Mouse (Mus musculus) c-Kit-positive CD71-positive TER-119-positive erythroid progenitor cells, embryonic 14.5 days (primary cell): ENCODE results near the gene Wdr61.
"Not testable (repeated sequence)": the region's sequence is repeated elsewhere in the genome, so short reads cannot be mapped to it uniquely, and the experiment has no call there.

ENCODE experiments used
- DNase-seq: peaks from one replicate; pipeline ENCODE4 v3.0.0-alpha.2; 2013; ENCODE audit warnings: low spot score

The Wdr61 gene

DNA sequence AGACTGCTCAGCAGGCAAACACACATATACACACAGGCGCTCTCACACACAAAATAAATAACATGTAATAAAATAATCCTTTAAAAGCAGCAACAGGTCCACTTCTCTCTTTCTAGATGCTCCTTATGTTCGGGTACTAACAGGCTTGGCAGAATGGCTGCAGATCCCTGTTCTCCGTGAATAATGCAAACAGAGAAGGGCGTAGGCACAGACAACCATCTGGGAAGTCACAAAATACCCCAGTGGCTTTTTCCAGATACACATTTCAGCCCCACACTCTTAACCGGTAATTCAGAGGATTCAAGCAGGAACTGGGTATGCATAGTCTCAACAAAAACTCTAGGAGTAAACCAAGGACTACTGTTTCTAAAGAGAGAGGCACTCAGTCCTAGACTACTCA lies 8.0 kb downstream of the Wdr61 start:
- no peak for DNase-seq

DNA sequence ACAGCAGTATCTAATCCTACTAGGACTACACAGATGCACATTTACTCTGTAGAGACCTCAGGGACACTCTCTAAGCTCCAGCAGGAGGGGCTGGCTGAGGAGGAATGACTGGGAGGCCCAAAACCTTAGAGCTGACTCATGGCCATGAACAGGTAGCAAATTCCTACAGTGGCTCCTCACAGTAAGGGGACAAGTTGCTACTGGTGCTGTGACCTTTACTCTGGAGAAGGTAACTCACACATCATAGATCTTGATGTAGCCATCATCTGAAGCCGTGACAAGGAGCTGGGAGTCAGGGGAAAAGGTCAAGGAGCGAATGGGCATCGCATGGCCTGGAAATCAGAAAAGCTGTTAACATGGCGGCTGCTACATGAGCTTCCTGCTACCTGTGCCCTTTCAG lies 11.7 kb downstream of the Wdr61 start:
- no peak for DNase-seq

DNA sequence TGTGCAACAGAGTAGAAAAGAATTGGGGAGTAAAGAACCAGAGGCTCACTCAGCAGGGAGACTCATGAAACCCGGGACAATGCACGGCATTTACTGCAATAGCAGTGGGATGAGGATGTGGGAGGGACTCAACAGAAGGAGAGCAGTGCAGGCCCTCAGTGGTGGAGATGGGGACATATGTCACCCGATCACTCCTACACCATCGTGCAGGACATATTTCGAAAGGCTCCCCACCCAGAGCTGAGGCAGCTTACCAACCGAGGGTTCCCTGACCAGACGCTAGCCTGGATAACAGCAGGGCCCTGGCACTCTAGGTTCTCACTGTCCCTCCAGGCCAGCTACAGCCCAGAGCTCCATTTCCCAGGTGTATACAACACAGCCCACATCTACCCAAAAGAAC lies 12.2 kb downstream of the Wdr61 start:
- no peak for DNase-seq

DNA sequence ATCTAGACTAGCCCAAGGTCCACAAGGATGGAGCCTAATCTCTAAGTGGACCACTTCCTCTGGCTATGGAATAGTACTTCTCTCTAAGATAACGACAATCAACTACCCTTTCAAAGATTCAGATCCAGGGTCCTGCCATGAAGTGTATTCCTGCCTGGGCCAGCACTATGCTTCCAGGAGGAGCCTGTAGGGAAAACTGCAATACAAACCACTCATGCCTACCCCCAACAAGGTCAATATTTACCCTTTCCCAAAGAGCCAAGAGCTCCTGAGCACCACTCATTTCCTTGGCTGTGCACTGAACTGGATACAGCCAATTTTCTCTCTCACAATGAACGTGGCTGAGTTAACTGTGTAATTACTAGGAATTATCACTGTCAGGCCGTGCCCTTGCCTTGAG lies 16.8 kb downstream of the Wdr61 start:
- DNase-seq, result no peak

DNA sequence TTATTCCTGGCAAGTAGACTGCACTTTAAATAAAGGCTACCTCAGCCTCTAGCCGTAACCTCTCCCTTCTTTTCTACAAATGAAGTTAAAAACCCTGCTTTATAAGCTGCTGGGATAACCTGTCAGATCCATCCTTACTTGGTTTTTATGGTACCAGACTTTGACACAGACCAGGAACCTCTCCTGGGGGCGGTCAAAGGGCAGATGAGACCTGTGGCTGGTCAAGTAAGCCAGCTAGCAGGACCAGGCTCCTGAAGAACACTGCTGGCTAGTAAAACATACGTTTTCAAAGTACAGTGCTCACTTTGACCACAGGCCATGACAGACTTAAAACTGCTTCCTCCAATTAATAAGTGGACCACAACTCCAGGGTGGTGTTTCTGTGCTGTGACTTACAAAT lies 18.5 kb downstream of the Wdr61 start:
- no peak for DNase-seq

DNA sequence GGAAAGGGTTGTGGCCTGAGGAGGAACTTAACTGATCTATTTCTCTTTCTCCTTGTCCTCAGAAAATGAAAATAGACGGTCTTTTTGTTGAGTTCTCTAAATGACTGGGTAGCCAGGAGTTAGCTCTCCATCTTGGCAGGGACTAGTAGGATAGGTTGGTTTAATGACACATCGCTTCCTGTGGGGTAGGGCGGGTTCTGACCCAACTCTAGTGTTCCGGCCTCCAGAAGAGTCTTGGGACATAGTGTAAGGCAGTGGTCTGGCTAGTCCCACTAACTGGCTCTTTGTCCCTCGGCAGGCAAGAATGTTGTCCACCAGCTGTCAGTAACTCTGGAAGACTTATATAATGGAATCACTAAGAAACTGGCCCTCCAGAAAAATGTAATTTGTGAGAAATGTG lies 26.2 kb downstream of the Wdr61 start:
- no peak for DNase-seq

DNA sequence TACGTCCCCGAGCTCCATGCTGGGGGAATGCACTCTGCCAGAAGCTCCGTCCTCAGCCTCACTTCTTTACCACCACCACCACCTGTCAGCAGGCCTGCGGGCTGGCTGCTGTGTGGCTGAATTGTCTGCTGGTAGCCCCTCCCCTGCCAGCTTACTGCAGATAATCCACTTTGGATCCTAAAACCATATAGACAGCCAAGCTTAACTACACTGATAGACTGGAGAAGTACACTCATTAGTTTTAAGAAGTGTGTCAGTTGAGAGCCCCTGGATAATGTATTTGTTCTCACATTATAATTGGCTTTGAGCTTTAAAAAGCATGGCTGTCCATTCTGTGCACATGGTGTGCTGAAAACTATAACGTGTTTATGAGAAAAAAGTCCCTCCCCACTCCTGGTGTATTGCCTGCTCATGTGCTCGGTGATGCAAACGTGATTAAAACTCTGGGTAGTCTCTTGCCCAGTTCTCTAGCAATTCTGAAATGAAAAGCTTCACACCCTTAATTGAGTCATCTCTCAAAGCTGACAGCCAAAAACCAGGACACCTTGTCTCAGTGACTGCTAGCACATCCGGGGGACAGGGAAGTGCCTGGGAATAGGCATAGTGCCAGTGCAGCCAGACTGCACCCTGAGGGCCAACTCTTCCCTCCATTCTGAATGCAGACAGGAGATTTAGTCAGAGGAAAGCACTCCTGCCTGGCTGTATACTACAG lies 26.9 kb downstream of the Wdr61 start:
- no peak for DNase-seq

DNA sequence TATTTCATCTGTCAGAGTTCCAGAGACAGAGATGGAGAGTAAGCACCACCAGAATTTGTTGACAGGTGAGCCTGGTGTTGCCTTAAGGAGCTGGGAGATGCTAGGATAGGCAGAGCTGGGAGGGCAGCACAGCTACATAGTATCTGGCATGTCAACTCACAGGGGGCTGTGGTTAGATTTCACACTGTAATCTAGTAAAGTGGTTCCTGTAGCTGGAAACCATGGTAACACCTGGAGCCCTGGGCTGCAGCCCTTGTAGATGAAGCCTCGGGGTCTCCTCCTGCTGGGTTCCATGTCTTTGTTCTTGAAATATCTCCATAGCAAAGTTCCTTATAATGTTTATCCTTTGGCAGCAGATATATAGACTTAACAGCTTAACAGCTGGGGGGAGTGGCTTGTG lies 28.8 kb downstream of the Wdr61 start:
- no peak for DNase-seq

DNA sequence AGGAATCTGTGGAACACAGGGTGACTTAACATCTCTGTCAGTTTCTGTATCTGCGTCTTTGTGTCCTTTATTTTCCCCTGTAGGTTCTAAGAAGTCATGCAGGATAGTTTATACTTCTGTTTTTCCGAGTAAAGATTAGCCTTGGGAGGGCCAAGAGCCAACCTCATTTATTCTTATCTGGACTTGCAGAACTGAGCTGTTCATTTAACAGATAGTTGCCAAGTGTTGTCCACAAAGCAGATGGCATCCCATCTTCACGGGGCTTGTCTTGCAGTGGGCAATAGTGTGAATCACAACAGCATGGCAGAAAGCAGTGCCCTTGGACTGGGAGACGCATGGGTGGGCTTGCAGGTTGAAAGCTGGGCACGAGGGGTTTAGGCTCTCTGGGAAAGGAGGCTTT lies 30.0 kb downstream of the Wdr61 start:
- DNase-seq, result peak; percentile 77

DNA sequence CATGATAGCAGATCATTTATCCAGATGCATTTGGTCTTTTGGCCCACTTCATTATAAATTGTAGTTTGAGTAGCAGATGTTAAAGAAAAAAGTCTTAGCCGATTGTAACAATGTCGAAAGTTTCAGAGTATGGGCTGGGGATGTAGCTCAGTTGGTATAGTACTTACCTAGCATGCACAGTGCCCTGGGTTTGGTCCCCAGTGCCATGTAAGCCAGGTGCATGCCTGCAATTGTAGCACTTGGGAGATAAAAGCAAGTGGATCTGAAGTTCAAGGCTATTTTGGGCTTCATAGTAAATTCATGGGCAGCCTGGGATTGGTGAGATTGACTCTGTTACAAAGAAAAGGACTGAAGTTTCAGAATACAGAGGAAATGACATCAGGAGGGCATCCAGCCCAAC lies 31.7 kb downstream of the Wdr61 start:
- no peak for DNase-seq

DNA sequence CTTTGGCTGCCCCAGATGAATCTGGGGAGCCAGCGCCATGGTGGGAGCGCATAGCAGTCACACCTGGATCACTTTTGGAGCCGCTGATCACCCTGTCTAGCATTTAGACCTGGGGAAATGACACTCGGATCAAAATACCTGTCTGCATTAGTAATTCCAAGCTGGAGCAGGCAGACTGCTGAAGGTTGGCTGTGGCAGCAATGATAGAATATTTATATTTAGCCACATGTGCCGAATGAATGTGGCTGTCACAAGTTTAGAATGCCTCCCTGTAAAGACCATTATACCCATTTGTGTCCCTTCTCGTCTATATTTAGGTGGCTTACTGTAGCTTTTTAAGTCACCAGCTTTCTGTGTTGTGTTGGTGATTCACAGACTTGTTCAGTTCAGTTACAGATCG lies 33.6 kb downstream of the Wdr61 start:
- no peak for DNase-seq

DNA sequence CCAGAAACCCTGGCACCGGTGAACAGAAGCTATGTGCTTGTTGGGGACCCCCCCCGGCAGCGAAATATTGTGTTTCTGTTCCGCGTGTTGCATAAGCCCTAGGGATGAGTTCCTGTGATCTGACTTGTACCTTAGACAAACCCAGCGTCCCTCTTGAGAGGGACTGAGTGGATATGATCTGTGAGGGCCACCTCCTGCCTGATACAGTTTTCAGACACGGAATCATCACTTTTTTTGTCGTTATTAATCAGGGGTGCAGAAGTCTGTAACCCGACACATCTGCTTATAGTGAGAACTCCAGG lies 34.2 kb downstream of the Wdr61 start:
- no peak for DNase-seq

DNA sequence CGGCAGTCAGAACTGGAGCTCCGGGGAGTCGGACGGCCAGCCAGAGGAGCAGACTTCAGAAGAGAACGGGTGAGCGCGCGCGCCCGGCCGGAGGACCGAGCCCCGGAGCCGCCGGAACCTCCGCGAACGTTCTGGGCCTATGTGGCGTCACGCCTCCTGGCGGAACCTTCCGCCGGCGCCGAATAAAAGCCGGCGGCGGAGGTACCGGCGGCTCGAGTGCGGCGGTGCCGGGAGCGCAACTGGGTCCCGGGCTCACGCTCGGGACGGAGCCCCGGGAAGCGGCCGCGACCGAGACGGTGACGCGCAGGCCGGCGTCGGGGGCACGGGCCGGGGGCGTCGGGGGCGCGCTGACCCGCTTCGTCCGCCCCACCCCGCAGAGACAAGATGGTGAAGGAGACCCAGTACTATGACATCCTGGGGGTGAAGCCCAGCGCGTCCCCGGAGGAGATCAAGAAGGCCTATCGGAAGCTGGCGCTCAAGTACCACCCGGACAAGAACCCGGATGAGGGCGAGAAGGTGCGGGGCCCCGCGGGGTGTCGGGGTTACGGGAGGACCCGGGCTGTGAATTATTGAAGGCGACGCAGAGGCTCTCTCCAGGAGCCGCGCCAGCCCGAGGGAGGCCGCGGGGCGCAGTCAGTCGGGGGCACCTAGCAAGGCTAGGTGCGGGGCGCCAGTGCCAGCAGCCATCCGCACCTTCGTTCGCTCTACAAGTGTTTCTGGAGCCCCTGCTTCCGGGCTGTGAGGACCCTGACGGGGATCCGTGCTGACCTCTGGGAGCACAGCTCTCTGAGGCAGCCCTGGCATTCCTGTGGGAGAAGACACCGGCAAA lies 34.8 kb downstream of the Wdr61 start:
- peak; percentile 61 for DNase-seq

DNA sequence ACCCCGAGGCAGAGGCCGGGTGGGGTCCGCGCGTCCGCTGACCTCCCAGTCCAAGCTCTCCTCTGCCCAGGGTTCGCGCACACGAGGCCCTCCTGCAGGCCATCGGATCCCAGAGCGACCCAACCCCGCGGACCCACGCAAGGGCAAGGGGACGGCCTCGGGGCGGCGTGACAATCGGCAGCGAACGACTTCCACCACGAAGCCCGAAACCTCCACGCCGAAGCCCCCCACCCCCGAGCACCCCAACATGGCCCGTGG lies 35.3 kb downstream of the Wdr61 start:
- no peak for DNase-seq

DNA sequence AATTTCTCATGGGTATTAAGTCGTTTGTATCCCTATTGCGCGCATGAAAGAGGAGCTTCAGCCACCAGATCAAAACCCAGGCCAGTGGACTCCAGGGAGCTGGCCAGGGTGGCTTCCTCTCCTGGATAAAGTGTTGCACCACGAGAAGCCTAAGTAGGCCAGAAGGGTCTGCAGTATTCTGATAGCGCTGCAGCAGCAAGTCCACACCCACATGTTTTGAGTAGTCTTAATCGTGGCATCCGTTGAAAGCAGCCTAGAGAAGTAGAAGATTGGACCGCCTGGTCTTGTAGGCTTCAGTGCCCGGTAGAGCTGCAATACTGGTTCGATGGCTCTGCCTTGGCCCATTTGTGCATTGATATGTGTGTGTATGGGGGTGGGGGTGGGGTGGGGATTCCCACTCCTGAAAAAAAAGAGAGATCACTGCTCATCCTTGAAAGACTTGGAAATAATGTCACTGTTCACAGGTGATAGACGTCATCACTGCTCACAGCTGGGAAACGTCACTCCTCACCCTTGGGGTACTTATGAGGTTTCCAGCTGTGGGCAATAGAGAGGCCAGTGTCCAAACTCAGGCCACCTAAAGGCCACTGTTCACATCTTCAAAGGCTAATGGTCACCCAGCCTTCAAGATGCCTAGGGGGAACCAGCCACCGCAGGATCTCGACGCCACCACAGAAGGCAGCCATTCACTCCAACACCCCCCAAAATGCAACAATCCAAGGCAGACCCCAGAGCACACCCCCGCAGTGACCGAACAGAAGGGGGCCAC lies 35.8 kb downstream of the Wdr61 start, which contains the start of gene Dnaja4:
TSS of gene Dnaja4 (plus strand) at position 556 of the 769 bp plus-strand sequence.
- DNase-seq, result peak; percentile 85

DNA sequence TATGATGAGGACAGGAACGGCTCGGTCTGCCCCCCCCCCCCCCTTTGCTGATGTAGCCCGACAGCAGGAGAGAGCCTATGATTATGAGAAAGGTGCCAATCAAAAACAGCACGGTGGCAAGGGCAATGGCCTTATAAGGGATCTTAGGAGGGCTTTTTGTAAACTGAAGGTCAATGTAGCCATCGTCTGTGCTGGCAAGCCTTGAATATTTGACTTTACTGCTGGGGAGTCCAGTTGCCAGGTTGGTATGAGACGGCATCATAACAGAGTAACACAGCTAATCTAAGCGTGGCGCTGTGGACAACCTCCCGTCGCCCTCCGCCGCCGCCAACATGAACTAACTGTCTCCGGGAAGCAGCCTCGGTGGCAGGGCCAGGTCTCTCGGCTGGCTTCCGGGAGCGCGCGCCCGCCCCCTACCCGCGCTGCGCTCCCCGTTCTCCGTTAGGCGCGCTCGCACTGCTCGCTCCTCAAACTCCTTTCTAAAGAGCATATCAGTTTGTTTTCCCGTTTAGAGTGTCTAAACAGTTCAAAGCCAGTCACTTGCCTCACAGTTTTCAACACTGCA lies 43.0 kb downstream of the Wdr61 start:
- not testable (repeated sequence) for DNase-seq

DNA sequence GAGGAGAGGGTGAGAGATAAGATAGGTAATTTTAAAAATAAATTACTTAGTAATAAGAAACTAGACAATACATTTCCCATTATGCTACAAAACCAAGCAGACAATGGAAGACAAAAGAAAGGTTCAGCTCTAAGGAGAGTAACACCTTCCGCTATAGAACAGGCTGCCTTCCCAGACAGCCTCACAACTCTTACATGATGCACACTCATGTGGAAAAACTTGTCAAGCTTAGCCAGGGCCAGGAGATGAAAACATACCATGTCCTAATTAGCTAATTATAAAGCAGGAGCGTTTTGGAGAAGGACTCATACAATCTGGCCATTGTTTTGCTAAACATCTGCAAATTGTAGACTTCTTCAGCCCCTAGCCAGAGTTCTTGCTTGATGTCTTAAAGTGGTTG lies 43.6 kb downstream of the Wdr61 start:
- DNase-seq, result not testable (repeated sequence)

DNA sequence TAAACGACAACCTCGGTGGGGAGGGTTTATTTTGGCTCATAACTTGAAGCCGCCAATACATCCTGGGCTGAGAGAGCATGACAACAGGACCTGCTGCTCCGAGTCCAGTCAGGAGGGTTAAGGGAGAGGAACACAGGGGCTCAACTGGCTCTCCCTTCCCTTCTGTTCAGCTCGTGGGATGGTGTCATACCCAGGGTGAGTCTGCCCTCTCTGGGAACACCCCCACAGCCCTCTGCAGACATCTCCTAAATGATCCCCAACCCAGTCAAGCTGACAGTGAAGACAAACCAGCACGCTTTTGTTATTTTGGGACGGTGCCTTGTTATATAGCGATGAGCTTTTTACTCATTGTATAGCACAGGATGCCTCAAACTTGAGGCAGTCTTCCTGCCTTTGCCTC lies 44.9 kb downstream of the Wdr61 start:
- DNase-seq, result no peak

DNA sequence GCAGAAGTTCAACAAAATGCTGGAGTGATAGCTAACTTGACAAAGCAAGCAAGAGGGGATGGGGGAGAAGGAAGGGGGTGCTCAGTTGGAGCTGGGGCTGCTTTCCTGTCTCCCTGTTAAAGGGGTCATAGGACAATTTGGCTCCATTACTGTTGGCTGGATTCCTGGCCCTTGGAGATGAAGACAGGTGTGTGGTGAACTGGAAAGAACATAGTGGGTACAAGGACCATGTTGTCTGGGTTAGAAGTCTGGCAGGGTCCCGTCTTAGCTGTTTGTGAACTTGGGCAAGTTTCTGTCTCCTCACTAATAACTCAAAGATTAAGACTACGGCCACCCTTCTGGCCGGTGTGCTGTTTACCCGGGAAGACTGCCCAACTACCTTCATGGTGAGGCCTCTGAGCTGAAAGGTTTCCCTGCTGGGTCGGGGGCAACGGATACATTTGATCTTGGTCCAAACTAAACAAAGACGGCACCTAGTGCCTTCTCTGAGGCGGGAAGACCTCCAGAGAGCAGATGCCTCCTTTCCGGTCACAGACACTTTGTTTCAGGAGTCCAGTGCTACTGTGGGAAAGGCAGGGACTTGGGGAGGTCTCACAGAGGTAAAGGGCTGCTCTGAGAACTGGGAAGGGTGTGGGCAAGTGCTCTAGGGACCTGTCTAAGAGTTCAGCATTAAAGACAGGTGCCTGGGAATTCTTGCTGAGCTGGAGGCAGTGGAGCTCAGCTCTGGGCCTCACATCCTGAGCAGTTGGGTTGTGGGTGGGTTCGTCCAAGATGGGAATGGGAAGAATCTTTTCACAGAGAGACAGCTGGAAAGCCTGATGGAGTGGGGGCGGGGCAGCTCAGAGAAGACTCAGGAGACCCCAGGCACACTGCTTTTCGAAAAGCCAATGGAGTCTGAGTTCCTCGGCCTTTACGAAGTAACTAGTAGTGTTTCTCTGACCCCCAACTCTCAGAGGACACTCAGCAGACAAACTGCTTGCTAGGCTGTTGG lies 46.8 kb downstream of the Wdr61 start:
- DNase-seq, result no peak

DNA sequence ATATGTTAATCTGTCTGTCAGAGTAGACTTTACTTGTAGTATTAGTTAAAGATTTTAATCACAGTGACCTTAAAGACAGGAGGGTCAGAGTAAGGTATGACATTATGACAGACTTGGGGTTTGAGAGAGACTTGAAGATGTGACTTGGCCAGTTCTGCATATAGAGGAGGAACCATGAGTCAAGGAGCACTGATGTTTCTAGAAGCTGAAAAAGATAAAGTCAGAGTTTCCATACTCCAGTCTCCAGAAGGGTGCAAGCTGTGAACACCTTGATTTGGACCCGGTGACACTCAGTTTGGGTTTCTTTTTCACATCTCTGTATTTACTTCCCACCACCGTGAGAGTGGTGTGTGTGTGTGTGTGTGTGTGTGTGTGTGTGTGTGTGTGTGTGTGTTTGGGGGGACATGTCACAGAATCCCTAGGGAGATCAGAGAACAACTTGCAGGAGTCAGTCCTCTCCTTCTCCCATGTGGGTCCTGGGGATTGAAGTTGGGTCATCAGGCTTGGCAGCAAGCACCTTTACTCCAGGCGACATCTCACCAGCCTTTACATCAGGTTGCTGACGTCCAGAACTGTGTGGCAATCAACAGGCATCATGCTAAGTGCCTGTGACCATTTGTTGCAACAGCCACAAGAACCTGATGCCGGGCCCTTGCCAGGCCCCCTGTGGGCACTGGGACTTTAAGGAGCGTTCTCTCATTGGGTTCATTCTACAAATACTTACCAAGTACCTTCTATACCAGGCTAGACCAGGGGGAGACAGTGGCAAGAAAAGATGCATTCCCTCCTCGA lies 50.3 kb downstream of the Wdr61 start:
- no peak for DNase-seq

DNA sequence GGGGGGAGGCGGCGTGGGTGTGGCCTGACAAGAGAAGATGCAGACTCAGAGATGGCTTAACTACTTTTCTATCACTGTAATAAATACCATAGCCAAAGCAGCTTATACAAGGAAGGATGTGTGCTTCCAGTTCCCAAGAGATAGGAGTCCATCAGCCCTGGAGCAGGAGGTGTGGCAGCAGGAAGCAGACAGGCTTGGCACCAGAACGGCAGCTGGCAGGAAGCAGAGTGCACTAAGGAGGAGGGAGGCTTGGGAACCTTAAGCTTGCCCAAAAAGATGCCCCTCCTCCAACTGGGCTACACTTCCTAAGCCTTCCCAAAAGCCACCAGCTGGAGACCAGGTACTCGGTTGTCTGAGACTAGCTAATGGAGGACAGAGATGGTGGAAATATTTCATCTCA lies 51.5 kb downstream of the Wdr61 start:
- DNase-seq, result no peak
